Mouse (Mus musculus): ENCODE results near the gene Paqr6. TPM values are rescaled to one million over a fixed set of nuclear protein-coding genes. Genes with fewer than 3 reads are reported as not detected.

Gene Paqr6
- polyA plus RNA-seq, 1 experiment from 2014 or later: 0.35 TPM

GRCm38 (mm10) chr3:88415668-88416067 is 51.3 kb downstream of the Paqr6 start:
- Histone ChIP-seq H3K36me3 (ENCODE audit: control insufficient read depth, insufficient read depth, low read length) (peaks cover 54% of the 10 kb centered on the region), H3K4me3 (ENCODE audit: low read depth, low read length) (no peak overlapping the region), H3K4me2 (ENCODE audit: low read depth, low read length) (no peak overlapping the region), H3K27me3 (ENCODE audit: control insufficient read depth, insufficient read depth, low read length) (no peaks in the 10 kb centered on the region), H3K9ac (replicated peaks; ENCODE audit: low read depth, low read length) (no peak overlapping the region), H3K27ac (ENCODE audit: low read depth, low read length) (no peak overlapping the region), H3K9me3 (ENCODE audit: control insufficient read depth, low read length) (no peaks in the 10 kb centered on the region), H3K4me1 (ENCODE audit: control insufficient read depth, insufficient read depth, low read length) (no peaks in the 10 kb centered on the region)
- 92% methylated on average over 4 of the region's 4 CpGs for WGBS
- ATAC-seq (ENCODE audit: low read depth): no peak

GRCm38 (mm10) chr3:88418016-88418415 is 53.6 kb downstream of the Paqr6 start:
- Histone ChIP-seq H3K4me1 (ENCODE audit: control insufficient read depth, insufficient read depth, low read length) (peaks cover 9% of the 10 kb centered on the region), H3K9ac (replicated peaks; ENCODE audit: low read depth, low read length) (no peak overlapping the region), H3K9me3 (ENCODE audit: control insufficient read depth, low read length) (no peaks in the 10 kb centered on the region), H3K4me2 (ENCODE audit: low read depth, low read length) (no peak overlapping the region), H3K4me3 (ENCODE audit: low read depth, low read length) (no peak overlapping the region), H3K27me3 (ENCODE audit: control insufficient read depth, insufficient read depth, low read length) (no peaks in the 10 kb centered on the region), H3K36me3 (ENCODE audit: control insufficient read depth, insufficient read depth, low read length) (peaks cover 49% of the 10 kb centered on the region), H3K27ac (ENCODE audit: low read depth, low read length) (no peak overlapping the region)
- ATAC-seq (ENCODE audit: low read depth): no peak
- 83% methylated on average over 6 of the region's 6 CpGs for WGBS

Other genes starting within 250 kb of the Paqr6 start
- 19.6 and 20.4 TPM in 2 replicates for gene Mef2d, start 222.2 kb upstream of the Paqr6 start, polyA plus RNA-seq (2014; fragmentation: Nextera tagmentation; extraction: Ambion mirVana)
- 0.51 and 0.85 TPM in 2 replicates for gene Rhbg, start 109.9 kb upstream of the Paqr6 start, polyA plus RNA-seq (2014; fragmentation: Nextera tagmentation; extraction: Ambion mirVana)
- 0.72 TPM in 1 of 2 replicates, not detected in the other for gene Gm38392, start 77.4 kb upstream of the Paqr6 start, polyA plus RNA-seq (2014; fragmentation: Nextera tagmentation; extraction: Ambion mirVana)
- 8.1 and 9.0 TPM in 2 replicates for gene Tsacc, start 67.6 kb upstream of the Paqr6 start, polyA plus RNA-seq (2014; fragmentation: Nextera tagmentation; extraction: Ambion mirVana)
- gene Cct3, start 67.5 kb upstream of the Paqr6 start, polyA plus RNA-seq (2014; fragmentation: Nextera tagmentation; extraction: Ambion mirVana): 427 and 462 TPM in 2 replicates
- gene Glmp, start 39.6 kb upstream of the Paqr6 start, polyA plus RNA-seq (2014; fragmentation: Nextera tagmentation; extraction: Ambion mirVana): 65.0 and 76.4 TPM in 2 replicates
- gene Tmem79, start 28.4 kb upstream of the Paqr6 start, polyA plus RNA-seq (2014; fragmentation: Nextera tagmentation; extraction: Ambion mirVana): 0.90 and 0.99 TPM in 2 replicates
- gene Smg5, start 28.3 kb upstream of the Paqr6 start, polyA plus RNA-seq (2014; fragmentation: Nextera tagmentation; extraction: Ambion mirVana): 47.6 and 49.0 TPM in 2 replicates
- 0.28 TPM in 1 of 2 replicates, not detected in the other for gene Bglap3, start 8.2 kb downstream of the Paqr6 start, polyA plus RNA-seq (2014; fragmentation: Nextera tagmentation; extraction: Ambion mirVana)
- gene Bglap2, start 14.1 kb downstream of the Paqr6 start, polyA plus RNA-seq (2014; fragmentation: Nextera tagmentation; extraction: Ambion mirVana): not detected in 2 replicates
- not detected in 2 replicates for gene Bglap, start 19.9 kb downstream of the Paqr6 start, polyA plus RNA-seq (2014; fragmentation: Nextera tagmentation; extraction: Ambion mirVana)
- gene Pmf1, start 45.7 kb downstream of the Paqr6 start, polyA plus RNA-seq (2014; fragmentation: Nextera tagmentation; extraction: Ambion mirVana): 19.3 and 22.2 TPM in 2 replicates
- gene Slc25a44, start 60.6 kb downstream of the Paqr6 start, polyA plus RNA-seq (2014; fragmentation: Nextera tagmentation; extraction: Ambion mirVana): 40.8 and 42.5 TPM in 2 replicates
- gene Sema4a, start 96.6 kb downstream of the Paqr6 start, polyA plus RNA-seq (2014; fragmentation: Nextera tagmentation; extraction: Ambion mirVana): 20.8 and 21.5 TPM in 2 replicates
- 41.0 and 41.4 TPM in 2 replicates for gene Lmna, start 145.4 kb downstream of the Paqr6 start, polyA plus RNA-seq (2014; fragmentation: Nextera tagmentation; extraction: Ambion mirVana)
- gene Mex3a, start 167.8 kb downstream of the Paqr6 start, polyA plus RNA-seq (2014; fragmentation: Nextera tagmentation; extraction: Ambion mirVana): 34.0 and 35.3 TPM in 2 replicates
- not detected in 2 replicates for gene Rab25, start 183.7 kb downstream of the Paqr6 start, polyA plus RNA-seq (2014; fragmentation: Nextera tagmentation; extraction: Ambion mirVana)
- gene Lamtor2, start 188.5 kb downstream of the Paqr6 start, polyA plus RNA-seq (2014; fragmentation: Nextera tagmentation; extraction: Ambion mirVana): 97.0 and 106 TPM in 2 replicates
- 43.5 and 44.1 TPM in 2 replicates for gene Ubqln4, start 189.2 kb downstream of the Paqr6 start, polyA plus RNA-seq (2014; fragmentation: Nextera tagmentation; extraction: Ambion mirVana)
- 127 and 143 TPM in 2 replicates for gene Ssr2, start 211.3 kb downstream of the Paqr6 start, polyA plus RNA-seq (2014; fragmentation: Nextera tagmentation; extraction: Ambion mirVana)
- 137 and 145 TPM in 2 replicates for gene Arhgef2, start 241.4 kb downstream of the Paqr6 start, polyA plus RNA-seq (2014; fragmentation: Nextera tagmentation; extraction: Ambion mirVana)